Mouse (Mus musculus): Measurements from ENCODE around the gene Glyr1. TPM values are rescaled to one million over a fixed set of nuclear protein-coding genes. Genes with fewer than 3 reads are reported as not detected.

Glyr1 gene
- polyA plus RNA-seq, 1 experiment: 0.42 TPM

DNA sequence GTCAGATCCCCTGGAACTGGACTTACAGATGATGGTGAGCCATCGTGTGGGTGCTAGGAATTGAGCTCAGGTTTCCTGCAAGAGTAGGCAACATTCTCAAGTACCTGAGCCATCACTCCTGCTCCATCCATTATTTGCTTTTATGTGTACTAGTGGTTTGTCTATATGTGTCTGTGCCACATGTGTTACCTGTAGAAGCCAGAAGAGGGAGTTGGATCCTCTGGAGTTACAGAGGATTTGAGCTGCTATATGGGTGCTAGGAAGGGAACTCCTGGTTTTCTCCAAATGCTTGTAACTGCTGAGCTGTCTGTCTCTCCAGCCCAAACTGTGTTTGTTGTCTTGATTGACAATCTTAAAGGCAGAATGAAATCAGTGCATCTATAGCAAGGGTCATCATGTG is 8.5 kb upstream of the Glyr1 start:
- Histone ChIP-seq H3K9me3 (ENCODE audit: control insufficient read depth, low read length) (no peaks in the 10 kb centered on the region), H3K27me3 (ENCODE audit: control insufficient read depth) (no peaks in the 10 kb centered on the region)
- TF ChIP-seq GATA1 (IDR thresholded peaks at IDR 0.05; ENCODE audit: low read length) (no peak), TAL1 (IDR thresholded peaks at IDR 0.05; ENCODE audit: low read length) (no peak)

GRCm38 (mm10) chr16:5050251-5051110 is 818 bp upstream of the Glyr1 start:
- Histone ChIP-seq H3K27me3 (ENCODE audit: control insufficient read depth) (no peaks in the 10 kb centered on the region), H3K4me3 (replicated peaks) (peak overlapping the region; percentile 74), H3K9me3 (ENCODE audit: control insufficient read depth, low read length) (no peaks in the 10 kb centered on the region), H3K36me3 (ENCODE audit: control insufficient read depth) (peaks cover 58% of the 10 kb centered on the region), H3K4me1 (ENCODE audit: control insufficient read depth) (peaks cover 34% of the 10 kb centered on the region)
- no peak for TF ChIP-seq GATA1 (IDR thresholded peaks at IDR 0.05; ENCODE audit: low read length)
- TF ChIP-seq TAL1 (IDR thresholded peaks at IDR 0.05; ENCODE audit: low read length): no peak

More for the DNA sequence above, 8.5 kb upstream of the Glyr1 start:
- H3K4me1 ChIP-seq (ENCODE audit: control insufficient read depth): peaks cover 3% of the 10 kb centered on the region
- no peak overlapping the region for H3K4me3 ChIP-seq (replicated peaks)
- peaks cover 90% of the 10 kb centered on the region for H3K36me3 ChIP-seq (ENCODE audit: control insufficient read depth)

GRCm38 (mm10) chr16:5049182-5049773 is 385 bp downstream of the Glyr1 start:
- Histone ChIP-seq H3K4me1 (ENCODE audit: control insufficient read depth) (peaks cover 32% of the 10 kb centered on the region), H3K4me3 (replicated peaks) (peak overlapping the region; percentile 74), H3K27me3 (ENCODE audit: control insufficient read depth) (no peaks in the 10 kb centered on the region), H3K36me3 (ENCODE audit: control insufficient read depth) (peaks cover 60% of the 10 kb centered on the region), H3K9me3 (ENCODE audit: control insufficient read depth, low read length) (no peaks in the 10 kb centered on the region)
- TF ChIP-seq TAL1 (IDR thresholded peaks at IDR 0.05; ENCODE audit: low read length) (no peak), GATA1 (IDR thresholded peaks at IDR 0.05; ENCODE audit: low read length) (no peak)

GRCm38 (mm10) chr16:5045322-5045721 is 4.3 kb downstream of the Glyr1 start:
- H3K4me3 ChIP-seq (replicated peaks): no peak overlapping the region
- peaks cover 18% of the 10 kb centered on the region for H3K4me1 ChIP-seq (ENCODE audit: control insufficient read depth)
- TF ChIP-seq GATA1 (IDR thresholded peaks at IDR 0.05; ENCODE audit: low read length) (no peak), TAL1 (IDR thresholded peaks at IDR 0.05; ENCODE audit: low read length) (no peak)
- H3K36me3 ChIP-seq (ENCODE audit: control insufficient read depth): peaks cover 77% of the 10 kb centered on the region
- no peaks in the 10 kb centered on the region for H3K27me3 ChIP-seq (ENCODE audit: control insufficient read depth)
- no peaks in the 10 kb centered on the region for H3K9me3 ChIP-seq (ENCODE audit: control insufficient read depth, low read length)

DNA sequence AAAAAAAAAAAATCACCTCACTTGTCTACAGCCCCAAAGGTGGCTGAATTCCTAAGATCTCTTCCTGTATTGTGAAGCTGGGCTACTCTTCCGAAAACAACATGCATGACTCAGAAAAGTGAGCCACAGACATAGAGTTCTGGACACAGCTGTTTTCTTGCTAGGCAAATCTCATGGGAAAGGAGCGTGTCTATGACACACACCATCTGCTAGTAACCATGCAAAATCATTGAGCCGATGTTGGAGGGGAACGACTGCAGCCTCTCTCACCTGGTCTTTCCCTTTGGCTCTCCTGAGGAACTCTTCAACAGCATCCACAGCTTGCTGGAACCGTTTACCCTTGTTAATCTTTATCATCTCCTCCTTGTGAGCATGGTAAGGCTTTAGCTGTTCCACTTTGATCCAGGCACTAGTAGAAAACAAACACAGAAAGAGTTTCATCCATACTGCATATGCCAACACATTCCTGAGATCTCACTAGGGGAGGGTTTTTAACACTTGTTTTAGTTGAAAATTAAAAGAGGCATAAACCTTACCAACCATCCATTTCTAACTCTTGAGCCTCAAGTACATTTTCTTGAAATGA is 12.9 kb downstream of the Glyr1 start:
- H3K36me3 ChIP-seq (ENCODE audit: control insufficient read depth): peaks cover 98% of the 10 kb centered on the region
- TF ChIP-seq GATA1 (IDR thresholded peaks at IDR 0.05; ENCODE audit: low read length) (no peak), TAL1 (IDR thresholded peaks at IDR 0.05; ENCODE audit: low read length) (no peak)
- no peak overlapping the region for H3K4me3 ChIP-seq (replicated peaks)
- no peaks in the 10 kb centered on the region for H3K4me1 ChIP-seq (ENCODE audit: control insufficient read depth)
- no peaks in the 10 kb centered on the region for H3K9me3 ChIP-seq (ENCODE audit: control insufficient read depth, low read length)
- no peaks in the 10 kb centered on the region for H3K27me3 ChIP-seq (ENCODE audit: control insufficient read depth)

DNA sequence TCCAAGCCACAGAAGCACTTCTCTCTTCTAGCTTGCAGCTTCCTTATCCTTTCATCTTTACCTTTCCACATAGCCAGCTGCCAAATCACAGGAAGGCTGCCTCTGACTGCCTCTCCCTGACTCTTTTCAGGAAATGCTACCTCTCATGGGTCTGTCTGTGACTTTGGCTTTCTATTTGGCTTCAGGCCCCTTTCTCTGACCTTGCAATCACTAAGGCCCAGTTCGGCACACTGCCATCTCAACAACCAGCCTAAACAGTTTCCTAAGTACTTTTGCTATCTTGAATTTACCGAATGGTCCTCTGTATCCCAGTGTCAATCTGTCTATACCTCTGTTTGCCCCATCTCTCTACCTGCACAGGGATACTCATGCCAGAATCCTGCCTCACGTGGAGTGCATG is 14.1 kb downstream of the Glyr1 start:
- TF ChIP-seq GATA1 (IDR thresholded peaks at IDR 0.05; ENCODE audit: low read length) (no peak), TAL1 (IDR thresholded peaks at IDR 0.05; ENCODE audit: low read length) (no peak)
- Histone ChIP-seq H3K27me3 (ENCODE audit: control insufficient read depth) (no peaks in the 10 kb centered on the region), H3K4me3 (replicated peaks) (no peak overlapping the region), H3K9me3 (ENCODE audit: control insufficient read depth, low read length) (no peaks in the 10 kb centered on the region), H3K4me1 (ENCODE audit: control insufficient read depth) (no peaks in the 10 kb centered on the region), H3K36me3 (ENCODE audit: control insufficient read depth) (peaks cover 98% of the 10 kb centered on the region)

DNA sequence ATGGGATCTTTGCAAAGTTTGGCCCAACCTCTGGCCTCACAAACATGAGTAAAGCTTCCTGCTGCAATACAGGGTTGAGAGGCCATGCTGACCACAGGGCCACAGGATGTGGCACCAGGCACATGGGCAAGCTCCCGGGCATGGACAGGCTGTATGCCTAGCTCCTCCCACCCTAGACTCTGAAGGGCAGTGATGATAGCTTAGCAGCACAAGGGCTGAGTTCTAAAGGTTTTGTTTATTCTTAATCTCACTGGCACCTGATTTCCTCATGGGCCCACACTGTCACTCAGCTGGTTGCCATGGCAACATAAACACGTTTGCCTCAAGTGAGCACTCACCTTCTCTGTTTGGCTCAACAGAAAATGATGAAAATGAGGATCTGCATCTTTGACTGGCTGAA is 19.8 kb downstream of the Glyr1 start:
- Histone ChIP-seq H3K4me3 (replicated peaks) (no peak overlapping the region), H3K9me3 (ENCODE audit: control insufficient read depth, low read length) (no peaks in the 10 kb centered on the region), H3K36me3 (ENCODE audit: control insufficient read depth) (peaks cover 99% of the 10 kb centered on the region), H3K27me3 (ENCODE audit: control insufficient read depth) (no peaks in the 10 kb centered on the region), H3K4me1 (ENCODE audit: control insufficient read depth) (no peaks in the 10 kb centered on the region)
- no peak for TF ChIP-seq TAL1 (IDR thresholded peaks at IDR 0.05; ENCODE audit: low read length)
- TF ChIP-seq GATA1 (IDR thresholded peaks at IDR 0.05; ENCODE audit: low read length): no peak

- H3K4me1 ChIP-seq (ENCODE audit: control insufficient read depth): no peaks in the 10 kb centered on the region
- H3K9me3 ChIP-seq (ENCODE audit: control insufficient read depth, low read length): no peaks in the 10 kb centered on the region
- H3K4me3 ChIP-seq (replicated peaks): no peak overlapping the region
- H3K27me3 ChIP-seq (ENCODE audit: control insufficient read depth): no peaks in the 10 kb centered on the region
- no peak for TF ChIP-seq TAL1 (IDR thresholded peaks at IDR 0.05; ENCODE audit: low read length)
- TF ChIP-seq GATA1 (IDR thresholded peaks at IDR 0.05; ENCODE audit: low read length): no peak
- peaks cover 99% of the 10 kb centered on the region for H3K36me3 ChIP-seq (ENCODE audit: control insufficient read depth)
These were observed 25.6 kb downstream of the Glyr1 start for GRCm38 (mm10) chr16:5024021-5024420.

DNA sequence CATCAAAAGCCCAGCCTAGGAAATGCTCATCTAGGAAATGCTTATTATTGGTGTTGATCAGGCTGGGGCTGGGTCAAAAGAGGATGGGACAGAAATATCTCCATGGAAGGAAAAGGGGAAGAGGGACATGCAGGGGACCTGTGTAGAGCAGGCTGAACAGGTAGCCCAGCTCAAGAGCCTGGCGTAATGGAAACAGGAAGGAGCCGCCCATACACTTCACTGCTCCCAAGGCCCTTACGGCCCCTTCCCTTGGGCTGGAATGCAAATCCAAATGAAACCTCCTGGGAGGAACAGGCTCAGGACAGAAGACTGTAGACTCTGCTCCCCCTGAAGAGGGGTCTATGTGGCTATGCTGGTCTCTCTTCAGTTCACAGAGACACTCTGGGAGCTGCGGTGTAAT is 35.1 kb downstream of the Glyr1 start:
- Histone ChIP-seq H3K36me3 (ENCODE audit: control insufficient read depth) (peaks cover 60% of the 10 kb centered on the region), H3K27me3 (ENCODE audit: control insufficient read depth) (peaks cover 14% of the 10 kb centered on the region), H3K4me3 (replicated peaks) (no peak overlapping the region), H3K4me1 (ENCODE audit: control insufficient read depth) (peaks cover 33% of the 10 kb centered on the region), H3K9me3 (ENCODE audit: control insufficient read depth, low read length) (no peaks in the 10 kb centered on the region)
- no peak for TF ChIP-seq TAL1 (IDR thresholded peaks at IDR 0.05; ENCODE audit: low read length)
- TF ChIP-seq GATA1 (IDR thresholded peaks at IDR 0.05; ENCODE audit: low read length): no peak
